Mouse (Mus musculus): ENCODE results near the gene Iqsec1.

The Iqsec1 gene

GRCm38 (mm10) chr6:90777302-90777701, 211.2 kb downstream of the Iqsec1 start:
- no peak for DNase-seq

GRCm38 (mm10) chr6:90775606-90776005, 212.9 kb downstream of the Iqsec1 start:
- no peak for DNase-seq

GRCm38 (mm10) chr6:90773811-90774233, 214.7 kb downstream of the Iqsec1 start:
- no peak for DNase-seq

- DNase-seq = no peak
Measured at GRCm38 (mm10) chr6:90772120-90772519, 216.4 kb downstream of the Iqsec1 start.

GRCm38 (mm10) chr6:90768526-90768925, 220.0 kb downstream of the Iqsec1 start:
- no peak for DNase-seq

- DNase-seq = no peak
Measured at GRCm38 (mm10) chr6:90767874-90768273, 220.6 kb downstream of the Iqsec1 start.

GRCm38 (mm10) chr6:90764753-90765152, 223.7 kb downstream of the Iqsec1 start:
- no peak for DNase-seq

- DNase-seq = peak in 1 of 2 experiments; percentile 25
Measured at GRCm38 (mm10) chr6:90763959-90764591, 224.4 kb downstream of the Iqsec1 start.

- no peak for DNase-seq
Measured at GRCm38 (mm10) chr6:90763295-90763694, 225.2 kb downstream of the Iqsec1 start.

GRCm38 (mm10) chr6:90762120-90762736, 226.3 kb downstream of the Iqsec1 start:
- no peak for DNase-seq

- no peak for DNase-seq
Measured at GRCm38 (mm10) chr6:90761301-90762056, 227.0 kb downstream of the Iqsec1 start.

GRCm38 (mm10) chr6:90760886-90761285, 227.6 kb downstream of the Iqsec1 start:
- DNase-seq = no peak

GRCm38 (mm10) chr6:90759754-90760153, 228.7 kb downstream of the Iqsec1 start:
- no peak for DNase-seq

- no peak for DNase-seq
Measured at GRCm38 (mm10) chr6:90758155-90758554, 230.3 kb downstream of the Iqsec1 start.

GRCm38 (mm10) chr6:90757427-90757883, 231.0 kb downstream of the Iqsec1 start:
- DNase-seq = peak; percentile 38 to 58

GRCm38 (mm10) chr6:90756561-90756960, 231.9 kb downstream of the Iqsec1 start:
- no peak for DNase-seq

- no peak for DNase-seq
Measured at GRCm38 (mm10) chr6:90755613-90755941, 232.9 kb downstream of the Iqsec1 start.

GRCm38 (mm10) chr6:90754927-90755612, 233.4 kb downstream of the Iqsec1 start:
- DNase-seq = no peak

- DNase-seq = no peak
Measured at GRCm38 (mm10) chr6:90754093-90754492, 234.4 kb downstream of the Iqsec1 start.

- no peak for DNase-seq
Measured at GRCm38 (mm10) chr6:90753656-90754055, 234.8 kb downstream of the Iqsec1 start.

GRCm38 (mm10) chr6:90751624-90752023, 236.9 kb downstream of the Iqsec1 start:
- peak in 1 of 2 experiments; percentile 39 for DNase-seq

GRCm38 (mm10) chr6:90750091-90750490, 238.4 kb downstream of the Iqsec1 start:
- no peak for DNase-seq

- DNase-seq = no peak
Measured at GRCm38 (mm10) chr6:90749414-90749937, 239.0 kb downstream of the Iqsec1 start.
